In the genomic region with DNA sequence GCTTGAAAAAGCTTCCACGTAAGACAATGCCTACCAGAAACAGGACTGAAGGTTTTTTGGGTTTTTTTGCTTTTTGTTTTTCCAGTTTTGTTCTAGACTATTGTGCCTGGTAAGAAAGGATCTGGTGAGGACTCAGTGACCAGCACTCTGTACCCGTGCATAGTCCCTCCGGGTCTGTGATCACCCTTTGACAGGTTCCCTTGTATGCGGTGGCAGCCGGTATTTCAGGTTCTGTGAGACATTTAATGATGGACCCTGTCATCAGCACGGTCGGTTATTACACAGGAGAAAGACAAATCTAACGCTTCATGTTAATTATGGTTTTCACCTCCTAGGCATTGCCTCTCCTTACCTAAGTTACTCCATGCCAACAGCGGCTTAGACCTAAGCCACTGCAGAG, we compare ENCODE assay signal across 19 mouse cellular contexts.
"Had no signal": no experiment of that assay in that cellular context is flagged by ENCODE, and none has a peak within 500 bp of the region (broad histone marks: within the 10 kb centered on the region; RNA-seq: fewer than 3 reads in every experiment).

No protein-coding gene starts in this region.

- H3K27me3 ChIP-seq: liver, embryonic 13.5 days; neural tube, embryonic 12.5 days; neural tube, embryonic 15.5 days had no signal

- H3K4me2 ChIP-seq: liver, embryonic 13.5 days; midbrain, embryonic 11.5 days; neural tube, embryonic 12.5 days; neural tube, embryonic 15.5 days had no signal

- H3K9me3 ChIP-seq: liver, embryonic 13.5 days; neural tube, embryonic 12.5 days; neural tube, embryonic 15.5 days had no signal

- H3K4me3 ChIP-seq: left cerebral cortex, adult 2 months; liver, embryonic 13.5 days; neural tube, embryonic 12.5 days; neural tube, embryonic 15.5 days had no signal

- H3K4me1 ChIP-seq: liver, embryonic 13.5 days; neural tube, embryonic 12.5 days; neural tube, embryonic 15.5 days had no signal

- H3K27ac ChIP-seq: kidney, postnatal 0 days; left cerebral cortex, adult 2 months; liver, embryonic 13.5 days; neural tube, embryonic 12.5 days; neural tube, embryonic 15.5 days; stomach, postnatal 0 days had no signal

- DNase-seq: kidney, postnatal 36 days; layer of hippocampus, postnatal 36 days; liver, embryonic 13.5 days; lung, adult 2 months; lung, postnatal 14 days; lung, postnatal 4 days; midbrain, embryonic 14.5 days; right cerebral cortex, adult 18-20 months; right cerebral cortex, postnatal 14 days; right cerebral cortex, postnatal 4 days; thymus, adult 2 months; thymus, postnatal 14 days; thymus, postnatal 4 days had no signal

- H3K36me3 ChIP-seq: liver, embryonic 13.5 days; neural tube, embryonic 12.5 days; neural tube, embryonic 15.5 days had no signal

- H3K9ac ChIP-seq: liver, embryonic 13.5 days; neural tube, embryonic 12.5 days; neural tube, embryonic 15.5 days had no signal
